Mouse (Mus musculus): Measurements from ENCODE around the gene Hic1.

Gene Hic1

GRCm38 (mm10) chr11:75118141-75118540 is 51.2 kb downstream of the Hic1 start:
- DNase-seq (ENCODE audit: low read depth, low spot score) = no peak

- DNase-seq (ENCODE audit: low read depth, low spot score) = no peak
Measured at GRCm38 (mm10) chr11:75116379-75116778, 52.9 kb downstream of the Hic1 start.

Data from CD4-positive helper T cell, adult 2 months (primary cell).